Mouse (Mus musculus): Measurements from ENCODE around the gene Dusp2.
"Not testable (repeated sequence)": the region's sequence is repeated elsewhere in the genome, so short reads cannot be mapped to it uniquely, and the experiment has no call there.

Dusp2 gene

GRCm38 (mm10) chr2:127335767-127336496 lies at the start of gene Dusp2:
TSS of gene Dusp2 (plus strand) at chr2:127336159.
- DNase-seq, result peak; percentile 70

DNA sequence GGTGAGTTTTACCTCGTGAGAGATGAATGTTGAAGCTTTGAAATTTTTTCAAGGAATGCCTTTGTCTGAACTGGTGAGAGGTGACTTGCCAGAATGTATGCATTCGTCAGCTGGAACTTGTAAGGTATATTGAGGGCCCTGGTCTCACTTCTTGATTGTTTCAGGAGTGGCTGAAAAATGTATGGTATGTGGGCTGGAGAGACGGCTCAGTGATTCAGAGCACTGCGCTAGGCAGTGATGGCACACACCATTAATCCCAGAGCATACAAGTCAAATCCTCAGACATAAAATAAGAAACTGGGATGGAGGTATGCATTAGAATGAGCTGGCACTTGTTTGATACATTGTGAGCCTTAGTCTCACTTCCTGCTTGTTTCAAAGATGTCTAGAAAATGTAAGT lies 43.7 kb upstream of the Dusp2 start:
- DNase-seq, result no peak

DNA sequence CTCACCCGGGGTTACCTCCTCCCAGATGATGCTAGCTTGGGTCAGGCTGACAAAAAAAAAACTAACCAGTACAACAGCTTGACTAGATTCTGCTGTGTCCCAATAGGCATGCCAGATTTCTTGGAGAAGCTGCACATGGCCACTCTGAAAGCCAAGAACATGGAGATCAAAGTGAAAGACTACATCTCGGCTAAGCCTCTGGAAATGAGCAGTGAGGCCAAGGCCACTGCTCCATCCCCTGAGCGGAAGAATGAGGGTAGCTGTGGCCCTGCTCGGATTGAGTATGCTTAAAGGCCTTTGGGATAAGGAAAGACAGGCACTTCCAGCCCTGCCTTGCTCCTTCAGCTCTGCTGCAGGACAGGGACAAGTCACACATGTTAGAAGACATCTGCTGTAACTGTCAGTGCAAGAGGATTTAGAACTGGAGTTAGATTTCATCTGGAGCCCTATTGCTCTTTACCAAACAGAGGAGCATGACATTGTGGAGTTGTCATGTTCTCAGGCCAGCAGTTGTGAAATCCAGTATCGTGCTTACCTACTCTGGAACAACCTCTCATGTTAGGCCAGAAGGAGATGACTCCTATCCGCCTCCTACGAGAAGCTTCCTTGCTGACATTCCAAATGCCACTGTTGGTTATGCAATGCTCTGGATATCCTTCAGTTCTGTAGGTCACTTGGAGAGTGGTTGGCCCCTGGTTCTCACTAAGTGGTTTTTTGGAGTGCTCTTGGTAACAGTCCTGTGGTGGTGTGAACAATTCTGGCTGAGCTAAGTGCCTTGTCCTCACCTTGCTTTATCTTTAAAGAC lies 38.8 kb upstream of the Dusp2 start:
- DNase-seq, result no peak

DNA sequence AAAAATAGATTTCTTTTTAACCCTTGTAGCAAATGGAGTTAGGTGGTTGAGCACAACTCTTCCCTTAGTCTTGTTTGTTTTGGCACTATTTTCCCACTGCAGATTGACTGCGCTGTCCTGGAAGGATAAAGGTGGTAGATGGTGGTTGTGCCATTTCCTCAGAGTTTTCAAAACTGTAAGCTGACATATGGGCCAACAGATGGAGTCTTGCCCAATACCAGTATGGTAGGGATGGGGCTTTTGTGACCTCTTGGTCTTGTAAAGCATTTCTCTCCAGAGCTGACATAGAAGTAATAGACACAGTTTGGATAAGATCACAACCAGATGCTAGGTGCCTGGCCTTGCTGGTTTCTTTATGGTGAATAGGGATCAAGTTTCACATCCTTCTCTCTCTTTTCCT lies 37.9 kb upstream of the Dusp2 start:
- no peak for DNase-seq

DNA sequence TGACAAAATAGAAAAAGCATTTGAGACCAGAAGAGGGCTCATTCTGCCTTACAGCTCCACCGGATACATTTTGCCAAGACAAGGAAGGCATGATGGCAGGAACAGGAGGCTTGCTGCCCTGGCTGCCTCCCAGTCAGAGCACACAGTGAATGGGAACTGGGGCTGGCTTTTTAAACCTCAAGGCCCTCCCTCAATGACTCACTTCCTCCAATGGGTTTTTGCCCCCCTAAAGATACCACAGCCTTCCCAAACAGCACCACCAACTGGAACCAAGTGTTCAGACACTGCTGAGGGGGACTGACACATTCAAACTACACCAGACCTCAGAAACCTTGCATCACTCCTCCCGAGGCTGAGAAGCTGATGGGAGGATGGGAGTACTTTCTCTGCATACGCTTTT lies 35.3 kb upstream of the Dusp2 start:
- no peak for DNase-seq

GRCm38 (mm10) chr2:127301883-127302282 lies 34.1 kb upstream of the Dusp2 start:
- no peak for DNase-seq

DNA sequence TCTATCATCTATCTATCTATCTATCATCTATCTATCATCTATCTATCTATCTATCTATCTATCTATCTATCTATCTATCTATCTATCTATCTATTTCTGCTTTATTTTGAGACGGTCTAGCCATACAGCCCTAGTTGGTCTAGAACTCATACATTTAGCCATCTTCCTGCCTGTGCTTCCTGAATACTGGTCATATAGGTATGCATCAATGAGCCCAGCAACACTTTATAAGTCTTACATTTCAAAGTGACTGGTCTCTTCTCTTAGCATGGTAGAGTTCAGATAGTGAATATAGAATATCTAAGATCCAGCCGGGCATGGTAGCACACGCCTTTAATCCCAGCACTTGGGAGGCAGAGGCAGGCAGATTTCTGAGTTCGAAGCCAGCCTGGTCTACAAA lies 31.8 kb upstream of the Dusp2 start:
- not testable (repeated sequence) for DNase-seq

- no peak for DNase-seq
These were observed 31.2 kb upstream of the Dusp2 start for GRCm38 (mm10) chr2:127304609-127305210.

DNA sequence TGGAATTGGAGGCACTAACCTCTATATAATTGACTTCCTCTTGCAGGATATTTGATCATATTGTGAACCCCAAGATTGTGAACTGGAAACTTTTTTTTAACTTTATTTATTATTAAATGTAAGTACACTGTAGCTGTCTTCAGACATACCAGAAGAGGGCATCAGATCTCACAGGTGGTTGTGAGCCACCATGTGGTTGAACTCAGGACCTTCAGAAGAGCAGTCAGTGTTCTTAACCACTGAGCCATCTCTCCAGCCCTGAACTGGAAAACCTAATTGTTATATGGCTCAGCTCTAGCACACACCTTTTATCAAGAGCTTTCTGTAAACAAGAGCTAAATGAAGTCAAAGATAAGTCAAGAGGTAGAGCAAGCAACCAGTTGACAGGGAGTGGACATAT lies 29.8 kb upstream of the Dusp2 start:
- DNase-seq, result no peak

DNA sequence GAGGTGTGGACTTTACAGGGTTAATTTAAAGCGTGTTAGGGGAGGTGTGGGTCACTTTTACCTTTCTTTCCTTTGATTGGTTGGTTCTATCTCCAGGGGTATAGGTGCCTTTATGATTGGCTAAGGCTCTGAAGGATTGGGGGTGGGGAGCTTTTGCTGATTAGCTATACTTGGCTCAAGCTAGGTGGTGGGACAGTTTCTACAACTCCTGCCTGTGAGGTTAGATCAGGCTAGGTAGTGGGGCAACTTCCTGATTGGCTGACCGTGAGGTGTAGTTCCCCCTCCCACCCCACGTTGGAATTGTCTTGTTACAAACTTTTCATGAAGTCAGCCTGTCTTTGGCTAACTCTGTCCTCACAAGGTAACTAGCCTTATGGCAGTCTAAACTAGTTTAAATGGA lies 28.8 kb upstream of the Dusp2 start:
- no peak for DNase-seq

- DNase-seq, result no peak
These were observed 27.3 kb upstream of the Dusp2 start for GRCm38 (mm10) chr2:127308660-127309059.

DNA sequence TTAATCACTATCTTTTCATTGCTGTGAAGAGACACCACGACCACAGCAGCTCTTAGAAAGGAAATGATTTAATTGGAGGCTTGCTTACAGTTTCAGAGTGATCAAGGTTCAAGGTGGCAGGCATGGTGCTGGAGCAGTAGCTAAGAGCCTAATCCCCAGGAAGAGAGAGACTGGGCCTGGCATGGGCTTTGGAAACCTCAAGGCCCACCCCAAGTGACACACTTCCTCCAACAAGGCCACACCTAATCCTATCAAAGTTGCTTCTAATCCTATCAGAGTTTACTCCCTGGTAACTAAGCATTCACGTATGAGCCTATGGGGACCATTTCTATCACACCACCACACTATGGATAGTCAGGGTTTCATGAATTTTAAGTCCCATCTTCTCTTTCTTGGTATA lies 25.7 kb upstream of the Dusp2 start:
- no peak for DNase-seq

- no peak for DNase-seq
These were observed 25.3 kb upstream of the Dusp2 start for GRCm38 (mm10) chr2:127310685-127311084.

GRCm38 (mm10) chr2:127311193-127311592 lies 24.8 kb upstream of the Dusp2 start:
- no peak for DNase-seq

DNA sequence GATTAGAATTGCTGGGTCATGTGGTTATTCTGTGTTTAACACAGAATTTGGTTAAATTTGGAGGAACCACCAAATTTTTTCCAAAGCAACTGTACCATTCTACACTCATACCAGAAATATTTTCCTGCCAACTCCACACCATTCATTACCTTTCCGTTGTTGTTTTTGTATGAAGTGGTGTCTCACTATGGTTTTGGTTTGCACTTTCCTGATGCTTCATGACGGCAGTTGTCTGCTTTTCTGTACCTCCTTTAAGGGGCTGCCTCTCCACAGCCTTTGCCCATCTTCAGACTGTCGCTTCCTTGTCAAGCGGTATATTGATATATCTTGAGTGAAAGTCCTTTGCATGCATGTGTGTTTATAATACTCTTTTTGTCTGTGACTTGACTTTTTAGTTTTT lies 23.2 kb upstream of the Dusp2 start:
- no peak for DNase-seq

DNA sequence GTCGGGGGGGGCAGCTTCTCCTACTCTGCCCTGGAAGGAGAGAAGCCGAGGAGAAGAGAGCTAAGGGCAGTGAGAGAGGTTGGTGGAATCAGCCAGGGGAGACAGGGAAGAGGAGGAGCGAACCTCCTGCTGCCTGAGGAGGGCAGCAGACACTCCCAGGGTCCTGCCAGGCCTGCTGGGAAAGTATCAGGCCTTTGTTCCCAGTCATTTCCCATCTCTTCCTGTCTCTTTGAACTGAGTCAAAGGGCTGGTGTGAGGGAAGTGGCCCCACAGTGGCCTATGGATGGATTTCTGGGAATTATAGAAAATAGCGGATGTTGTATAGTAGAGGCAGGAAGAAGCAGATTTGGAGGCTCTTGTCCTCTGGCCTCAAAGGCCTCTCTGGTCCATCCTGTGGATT lies 22.1 kb upstream of the Dusp2 start:
- DNase-seq, result no peak

- no peak for DNase-seq
These were observed 21.3 kb upstream of the Dusp2 start for GRCm38 (mm10) chr2:127314467-127315154.

GRCm38 (mm10) chr2:127315155-127315470 lies 20.8 kb upstream of the Dusp2 start:
- no peak for DNase-seq

DNA sequence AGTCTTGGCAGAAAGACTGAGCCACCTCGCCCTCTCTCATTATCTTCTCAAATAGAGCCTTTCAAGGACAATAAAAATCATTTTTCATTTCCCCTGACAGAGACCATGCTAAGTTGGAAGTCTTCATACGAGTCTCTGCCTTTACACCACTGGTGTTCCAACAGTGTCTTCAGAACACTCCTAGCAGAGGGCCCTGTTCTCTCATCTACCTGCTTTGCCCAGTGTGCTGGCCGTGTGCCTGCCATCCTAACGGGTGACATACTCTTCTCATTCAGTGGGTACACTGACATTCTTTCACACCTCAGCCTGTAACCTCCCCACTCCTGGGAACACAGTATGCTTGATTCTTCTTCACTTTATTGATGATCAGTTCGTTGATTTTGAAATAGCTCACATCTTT lies 19.5 kb upstream of the Dusp2 start:
- no peak for DNase-seq

- DNase-seq, result no peak
These were observed 17.8 kb upstream of the Dusp2 start for GRCm38 (mm10) chr2:127318136-127318535.

DNA sequence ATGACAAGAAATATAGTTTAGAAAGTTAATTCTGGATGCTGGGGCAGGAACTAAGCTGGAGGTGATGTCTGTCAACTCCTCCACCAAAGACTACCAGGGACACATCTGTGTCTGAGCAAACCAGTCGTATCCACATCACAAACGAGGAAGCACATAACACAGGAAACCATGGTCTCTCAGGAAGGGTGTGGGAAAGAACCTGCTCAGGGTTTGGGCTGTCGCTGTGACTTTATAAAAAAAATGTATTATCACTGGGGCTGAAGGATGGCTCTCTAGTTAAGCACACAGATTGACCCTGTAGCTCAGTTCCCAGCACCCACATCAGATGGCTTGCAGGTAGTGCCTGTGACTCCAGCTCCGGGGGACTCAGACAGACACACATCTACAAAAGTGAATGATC lies 16.9 kb upstream of the Dusp2 start:
- DNase-seq, result no peak

DNA sequence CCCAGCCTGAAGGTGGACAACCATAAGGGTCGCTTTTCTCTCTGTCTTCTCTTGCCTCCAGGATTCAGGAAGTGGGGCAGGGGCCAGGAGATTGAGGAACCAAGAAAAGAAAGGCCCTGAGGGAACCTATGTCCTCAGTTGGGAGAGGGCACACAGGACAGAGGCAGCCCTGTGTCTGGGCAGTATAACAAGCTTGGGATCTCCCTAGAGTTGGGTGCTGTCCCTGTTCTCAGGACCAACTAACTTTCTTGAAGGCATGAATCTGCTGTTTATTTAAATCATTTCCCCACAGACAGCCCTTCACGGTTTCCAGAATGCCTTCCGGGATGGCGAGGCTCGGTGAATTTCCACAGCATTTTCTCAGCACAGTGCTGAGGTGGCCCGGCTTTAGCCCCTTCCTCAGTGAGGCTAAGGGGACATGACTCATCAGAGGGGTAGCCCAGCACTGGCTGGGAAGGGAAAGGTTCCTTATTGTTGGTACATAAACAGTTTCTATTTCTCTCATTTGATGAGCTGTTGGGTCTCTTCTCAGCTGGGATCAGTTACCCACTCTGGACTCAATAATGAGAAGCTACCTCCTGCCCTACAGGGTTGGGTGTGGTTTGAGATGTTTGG lies 13.2 kb upstream of the Dusp2 start:
- DNase-seq, result no peak

GRCm38 (mm10) chr2:127323667-127324066 lies 12.3 kb upstream of the Dusp2 start:
- DNase-seq, result no peak

Data from right cerebral cortex, adult 18-20 months (tissue).